Mouse (Mus musculus): ENCODE measurements around the gene Rdh19. TPM values are rescaled to one million over a fixed set of nuclear protein-coding genes. Genes with fewer than 3 reads are reported as not detected.
"Not testable (repeated sequence)": the region's sequence is repeated elsewhere in the genome, so short reads cannot be mapped to it uniquely, and the experiment has no call there.

The Rdh19 gene
- not detected for total RNA-seq (2021)

- DNase-seq (ENCODE audit: extremely low spot score in 1 of 2, low spot score in 2 of 2): no peak
- intact Hi-C loops (cut with DNase I): no loop called here
These were observed at the start of gene Rdh19 for GRCm38 (mm10) chr10:127849628-127850027. Rdh19 (plus strand) TSS chr10:127849928.

- intact Hi-C loops (cut with DNase I): no loop called here
- DNase-seq (ENCODE audit: extremely low spot score in 1 of 2, low spot score in 2 of 2): no peak
These were observed 48.8 kb upstream of the Rdh19 start, which contains the start of gene Rdh16 for GRCm38 (mm10) chr10:127800891-127801290. Rdh16 (plus strand) TSS chr10:127801152.

DNA sequence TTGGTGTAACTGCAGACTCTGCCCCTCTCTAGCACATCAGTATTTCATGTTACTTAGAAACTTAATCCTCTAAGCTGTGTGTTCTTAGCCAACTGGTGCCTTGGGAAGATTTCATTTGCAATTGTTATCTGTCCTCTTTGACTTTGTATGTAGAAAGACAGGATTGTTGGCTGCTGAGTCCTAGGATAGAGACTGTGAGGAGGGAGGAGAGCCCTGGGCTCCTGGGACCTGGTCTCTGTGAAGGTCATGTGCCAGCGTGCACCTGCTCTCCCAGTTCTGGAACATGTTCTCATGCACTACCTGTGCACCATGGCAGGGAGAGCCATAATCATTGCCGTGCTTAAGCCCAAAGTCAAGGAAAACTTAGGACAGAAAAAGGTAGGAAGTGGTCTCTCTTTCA lies 48.1 kb upstream of the Rdh19 start:
- intact Hi-C loops (cut with DNase I): no loop called here
- no peak for DNase-seq (ENCODE audit: extremely low spot score in 1 of 2, low spot score in 2 of 2)

- intact Hi-C loops (cut with DNase I): no loop called here
- DNase-seq (ENCODE audit: extremely low spot score in 1 of 2, low spot score in 2 of 2): no peak
These were observed 47.5 kb upstream of the Rdh19 start for GRCm38 (mm10) chr10:127802236-127802635.

- intact Hi-C loops (cut with DNase I): no loop called here
These were observed 45.3 kb upstream of the Rdh19 start for GRCm38 (mm10) chr10:127804416-127804815.

DNA sequence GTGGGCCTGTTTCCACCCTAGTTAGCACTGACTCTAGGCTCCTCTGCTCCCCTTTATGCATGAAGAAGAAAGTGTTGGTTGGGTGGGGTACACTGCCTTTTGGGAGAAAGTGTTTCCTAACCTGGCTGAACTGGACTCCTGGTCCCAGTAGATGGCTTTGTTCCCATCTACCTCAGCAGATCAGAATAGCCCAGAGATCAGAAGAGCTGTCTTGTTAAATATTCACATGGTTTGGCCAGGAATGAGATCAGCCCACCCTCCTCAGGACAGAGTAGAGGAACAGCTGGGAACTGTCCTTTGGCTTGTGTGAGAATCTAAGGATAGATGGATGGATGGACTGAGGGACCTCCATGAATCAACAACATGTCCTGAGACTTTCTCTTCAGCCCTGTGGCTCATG lies 33.8 kb upstream of the Rdh19 start:
- no peak for DNase-seq (ENCODE audit: extremely low spot score in 1 of 2, low spot score in 2 of 2)
- intact Hi-C loops (cut with DNase I): no loop called here

More at GRCm38 (mm10) chr10:127804416-127804815, 45.3 kb upstream of the Rdh19 start:
- no peak for DNase-seq (ENCODE audit: extremely low spot score in 1 of 2, low spot score in 2 of 2)

DNA sequence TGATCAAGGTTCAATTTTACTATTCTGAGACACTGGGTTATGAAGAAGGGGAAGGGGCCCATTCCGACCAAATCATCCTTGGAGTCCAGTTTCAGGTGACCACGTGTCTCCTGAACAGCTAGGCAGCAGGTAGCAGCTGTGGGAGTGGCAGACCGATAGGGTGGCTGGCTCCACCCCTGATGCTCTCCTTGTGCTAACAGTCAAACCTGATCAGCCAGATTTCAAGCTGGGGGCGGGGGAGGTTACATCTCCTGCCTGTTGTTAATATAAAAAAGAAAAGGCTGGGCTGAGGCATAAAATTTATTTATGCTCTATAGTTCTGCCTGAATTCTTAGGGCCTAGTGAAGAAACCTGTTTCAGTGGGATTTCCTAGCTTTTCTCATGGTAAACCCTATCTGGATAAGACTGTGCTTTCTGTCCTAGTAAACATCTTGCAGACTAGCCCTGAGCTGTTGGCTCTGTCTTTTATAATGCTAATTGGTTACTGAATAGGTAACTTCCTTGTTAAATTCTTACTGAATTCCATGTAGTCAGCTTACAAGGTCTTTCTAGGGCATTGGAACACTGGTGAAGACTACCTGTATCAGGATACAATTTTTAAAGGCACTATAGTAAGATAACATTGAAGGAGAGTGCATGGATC lies 32.3 kb upstream of the Rdh19 start:
- DNase-seq (ENCODE audit: extremely low spot score in 1 of 2, low spot score in 2 of 2); intact Hi-C loops (cut with DNase I): not testable (repeated sequence)

DNA sequence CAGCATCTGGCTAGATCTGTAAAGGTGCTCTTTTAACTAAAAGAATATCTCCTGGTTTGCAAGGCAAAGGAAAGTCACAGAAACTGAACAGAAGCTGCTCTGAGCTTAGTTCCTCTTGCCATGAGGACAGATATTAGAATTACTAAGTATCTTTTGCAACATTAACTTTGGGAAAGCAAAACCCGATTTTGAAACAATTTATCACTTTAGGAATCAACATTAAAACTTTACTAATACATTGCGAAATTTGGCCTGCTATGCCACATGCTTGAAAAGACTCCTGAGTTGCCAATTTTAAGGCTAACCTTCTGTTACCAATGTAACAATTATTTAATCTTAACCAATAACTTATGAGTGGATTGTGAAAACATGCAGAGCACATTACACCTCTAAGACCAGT lies 27.9 kb upstream of the Rdh19 start:
- DNase-seq (ENCODE audit: extremely low spot score in 1 of 2, low spot score in 2 of 2); intact Hi-C loops (cut with DNase I): not testable (repeated sequence)

- intact Hi-C loops (cut with DNase I): no loop called here
- no peak for DNase-seq (ENCODE audit: extremely low spot score in 1 of 2, low spot score in 2 of 2)
These were observed 24.3 kb upstream of the Rdh19 start for GRCm38 (mm10) chr10:127825386-127825785.

DNA sequence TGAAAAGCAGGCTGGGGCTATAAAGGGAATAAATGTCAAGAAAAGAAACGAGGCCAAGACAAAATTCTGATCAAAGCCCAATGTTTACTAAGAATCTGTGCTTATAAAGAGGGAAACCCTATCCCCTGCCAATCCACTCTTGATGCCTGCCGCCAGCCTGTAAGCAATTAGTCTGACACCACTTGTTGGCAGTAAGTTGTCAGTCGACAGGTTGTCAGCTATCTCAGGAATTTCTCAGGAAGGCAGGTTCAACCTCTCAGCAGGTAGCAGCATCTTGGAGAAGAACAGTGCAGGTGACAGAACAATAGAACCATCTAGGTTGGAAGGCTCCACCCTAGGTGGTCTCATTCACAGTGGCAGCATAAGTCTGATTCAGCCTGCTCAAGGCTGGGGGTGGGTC lies 20.6 kb upstream of the Rdh19 start:
- intact Hi-C loops (cut with DNase I): no loop called here

DNA sequence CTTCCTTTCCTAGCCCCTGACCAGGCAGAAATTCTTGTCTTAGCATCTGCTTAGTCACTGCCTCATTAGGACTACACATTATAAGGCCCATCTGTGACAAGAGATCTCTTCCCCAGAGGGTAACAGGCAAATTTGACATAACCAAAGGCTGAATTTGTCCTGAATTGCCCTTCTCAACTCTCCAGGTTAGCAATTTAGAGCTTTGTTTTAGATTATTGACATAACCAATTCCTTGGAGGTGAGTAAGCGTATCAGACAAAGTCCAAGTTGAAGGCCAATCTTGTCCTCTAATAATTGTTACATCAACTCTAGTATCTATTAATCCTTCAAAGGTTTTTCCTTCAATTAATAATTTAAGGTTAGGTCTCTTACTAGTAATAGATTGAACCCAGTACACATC lies 15.5 kb upstream of the Rdh19 start:
- DNase-seq (ENCODE audit: extremely low spot score in 1 of 2, low spot score in 2 of 2); intact Hi-C loops (cut with DNase I): not testable (repeated sequence)

More for the DNA sequence above, 20.6 kb upstream of the Rdh19 start:
- no peak for DNase-seq (ENCODE audit: extremely low spot score in 1 of 2, low spot score in 2 of 2)

DNA sequence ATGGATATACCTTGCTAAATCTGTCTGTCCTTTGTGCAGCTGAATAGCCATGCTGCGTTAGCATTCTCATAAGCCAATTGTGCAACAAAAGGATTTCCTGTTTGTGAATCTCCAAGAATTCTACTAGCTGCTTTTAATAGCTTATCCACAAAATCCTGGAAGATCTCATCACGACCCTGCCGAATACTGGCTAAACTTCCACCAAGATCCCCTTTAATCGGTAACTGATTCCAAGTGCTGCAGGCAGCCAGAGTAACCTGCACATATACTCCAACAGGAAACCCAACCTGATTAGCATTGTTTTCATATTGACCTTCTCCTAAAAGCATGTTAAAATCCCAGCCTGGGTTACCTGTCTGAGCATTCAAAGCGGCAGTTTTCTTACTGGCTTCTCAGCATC lies 14.4 kb upstream of the Rdh19 start:
- intact Hi-C loops (cut with DNase I): no loop called here
- no peak for DNase-seq (ENCODE audit: extremely low spot score in 1 of 2, low spot score in 2 of 2)

DNA sequence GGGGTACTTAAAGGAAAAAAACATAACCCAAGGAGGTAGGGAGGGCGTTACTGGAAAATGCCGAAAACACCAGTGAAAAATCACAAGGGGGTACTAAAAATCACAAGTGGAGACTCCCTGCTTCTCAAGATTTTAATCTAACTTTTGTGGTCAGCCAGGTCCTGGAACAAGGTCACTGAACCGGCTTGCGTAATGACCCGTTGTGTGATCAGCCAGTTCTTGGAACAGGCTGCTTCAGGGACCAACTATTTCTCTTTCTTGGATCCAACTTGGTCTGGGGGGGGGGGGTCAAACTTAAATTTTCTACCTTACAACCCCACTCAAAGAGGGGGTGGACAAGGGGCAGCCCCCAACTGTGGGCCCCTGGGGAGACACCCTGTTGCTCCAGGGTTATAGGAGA lies 11.9 kb upstream of the Rdh19 start:
- intact Hi-C loops (cut with DNase I); DNase-seq (ENCODE audit: extremely low spot score in 1 of 2, low spot score in 2 of 2): not testable (repeated sequence)

DNA sequence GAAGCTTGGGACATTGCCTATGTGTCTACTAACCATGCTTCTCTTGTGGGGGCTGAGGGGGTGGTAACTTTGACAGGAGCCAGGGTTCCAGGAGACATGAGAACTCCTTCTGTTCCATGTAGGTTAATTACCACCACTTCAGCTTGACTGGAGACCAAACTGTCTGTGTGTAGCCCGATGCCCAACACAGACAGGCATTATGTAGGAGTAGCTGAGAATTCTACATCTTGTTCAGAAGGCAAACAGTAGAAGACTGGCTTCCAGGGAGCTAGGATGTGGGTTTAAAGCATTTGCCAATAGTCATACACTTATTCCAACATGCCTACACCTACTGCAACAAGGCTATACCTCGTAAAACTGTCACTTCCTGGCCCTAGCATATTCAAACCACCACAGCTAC lies 11.2 kb upstream of the Rdh19 start:
- intact Hi-C loops (cut with DNase I): no loop called here

DNA sequence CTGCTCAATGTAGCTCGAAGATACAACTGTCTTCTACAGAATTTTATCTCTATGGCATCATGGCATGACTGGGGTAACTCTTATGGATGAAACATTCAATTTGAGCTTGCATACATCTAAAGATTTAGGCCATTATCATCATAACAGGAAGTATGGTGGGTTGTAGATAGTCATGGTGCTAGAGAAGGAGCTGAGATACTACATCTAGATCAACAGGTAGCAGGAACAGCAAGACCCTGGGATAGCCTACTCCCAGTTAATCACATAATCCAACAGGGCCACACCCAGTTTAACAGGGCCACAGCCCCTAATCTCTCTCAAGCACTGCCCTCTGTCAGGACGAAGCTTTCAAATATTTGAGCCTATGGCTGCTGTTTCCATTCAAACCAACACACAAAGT lies 9.0 kb upstream of the Rdh19 start:
- DNase-seq (ENCODE audit: extremely low spot score in 1 of 2, low spot score in 2 of 2): no peak
- intact Hi-C loops (cut with DNase I): no loop called here

More for the DNA sequence above, 11.2 kb upstream of the Rdh19 start:
- no peak for DNase-seq (ENCODE audit: extremely low spot score in 1 of 2, low spot score in 2 of 2)

DNA sequence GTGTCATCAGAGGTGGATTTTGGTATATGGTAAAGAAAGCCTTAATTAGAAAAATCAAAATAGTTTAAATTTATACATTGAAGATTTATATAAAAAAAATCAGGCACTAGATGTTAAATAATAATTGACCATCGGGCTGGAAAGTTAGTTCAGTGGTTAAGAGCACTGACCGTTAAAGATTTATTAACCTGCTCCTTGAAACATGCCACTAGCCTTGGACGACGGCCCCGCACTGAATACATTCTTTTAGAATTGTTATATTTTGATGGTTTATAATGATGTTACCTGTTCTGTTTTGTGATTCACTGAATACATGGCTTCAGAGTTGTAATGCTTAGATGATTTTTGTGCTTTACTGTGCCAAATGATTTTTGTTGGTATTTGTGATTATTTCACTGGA lies 3.8 kb upstream of the Rdh19 start:
- DNase-seq (ENCODE audit: extremely low spot score in 1 of 2, low spot score in 2 of 2); intact Hi-C loops (cut with DNase I): not testable (repeated sequence)

- DNase-seq (ENCODE audit: extremely low spot score in 1 of 2, low spot score in 2 of 2): no peak
- intact Hi-C loops (cut with DNase I): no loop called here
These were observed 1.6 kb upstream of the Rdh19 start for GRCm38 (mm10) chr10:127848089-127848488.

DNA sequence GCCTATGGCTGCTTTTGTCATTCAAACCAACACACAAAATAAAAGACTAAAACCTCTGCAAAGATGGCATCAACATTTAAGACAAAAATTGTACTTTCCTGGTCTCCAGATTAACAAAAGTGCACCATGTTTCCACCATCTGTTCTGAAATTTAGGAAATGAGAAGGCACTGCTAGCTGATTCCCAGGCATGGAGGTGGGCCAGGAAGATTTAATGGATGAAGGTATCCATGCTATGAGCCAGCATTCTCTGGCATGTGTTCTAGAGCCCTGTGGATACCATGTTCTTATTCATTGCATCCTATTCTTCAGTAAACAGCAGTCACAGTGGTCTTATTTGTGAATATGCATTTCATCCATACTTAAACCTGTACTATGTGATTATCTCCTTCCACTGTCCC lies 6.6 kb downstream of the Rdh19 start:
- intact Hi-C loops (cut with DNase I): no loop called here

GRCm38 (mm10) chr10:127864931-127865330 lies 15.2 kb downstream of the Rdh19 start:
- intact Hi-C loops (cut with DNase I): no loop called here
- no peak for DNase-seq (ENCODE audit: extremely low spot score in 1 of 2, low spot score in 2 of 2)

More for the DNA sequence above, 6.6 kb downstream of the Rdh19 start:
- peak in 1 of 2 experiments; percentile 7 for DNase-seq (ENCODE audit: extremely low spot score in 1 of 2, low spot score in 2 of 2)

DNA sequence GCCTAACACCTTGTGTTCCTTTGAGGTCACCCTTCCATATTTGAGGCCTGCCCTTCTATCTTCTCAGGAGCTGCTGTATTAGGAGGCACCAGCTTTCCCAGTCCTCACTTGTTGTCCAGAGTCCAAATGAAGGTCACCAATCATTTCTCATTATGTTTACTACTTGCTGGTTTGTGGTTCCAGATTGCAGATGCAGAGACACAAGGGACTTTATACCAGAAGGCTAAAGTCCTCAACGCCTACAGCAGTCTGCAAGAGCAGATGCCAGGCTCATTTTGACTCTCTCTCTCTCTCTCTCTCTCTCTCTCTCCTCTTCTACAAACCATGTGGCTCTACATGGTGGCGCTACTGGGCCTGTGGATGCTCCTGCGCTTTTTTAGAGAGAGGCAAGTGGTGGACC lies 16.5 kb downstream of the Rdh19 start, which contains the start of gene Rdh16f2:
Gene Rdh16f2 (plus strand): TSS at position 243 of the 400 bp plus-strand sequence.
- no peak for DNase-seq (ENCODE audit: extremely low spot score in 1 of 2, low spot score in 2 of 2)
- intact Hi-C loops (cut with DNase I): no loop called here

- intact Hi-C loops (cut with DNase I): no loop called here
- no peak for DNase-seq (ENCODE audit: extremely low spot score in 1 of 2, low spot score in 2 of 2)
These were observed 22.8 kb downstream of the Rdh19 start for GRCm38 (mm10) chr10:127872484-127872883.
